Comparison of ENCODE assay signal across 30 mouse cellular contexts in the genomic region with DNA sequence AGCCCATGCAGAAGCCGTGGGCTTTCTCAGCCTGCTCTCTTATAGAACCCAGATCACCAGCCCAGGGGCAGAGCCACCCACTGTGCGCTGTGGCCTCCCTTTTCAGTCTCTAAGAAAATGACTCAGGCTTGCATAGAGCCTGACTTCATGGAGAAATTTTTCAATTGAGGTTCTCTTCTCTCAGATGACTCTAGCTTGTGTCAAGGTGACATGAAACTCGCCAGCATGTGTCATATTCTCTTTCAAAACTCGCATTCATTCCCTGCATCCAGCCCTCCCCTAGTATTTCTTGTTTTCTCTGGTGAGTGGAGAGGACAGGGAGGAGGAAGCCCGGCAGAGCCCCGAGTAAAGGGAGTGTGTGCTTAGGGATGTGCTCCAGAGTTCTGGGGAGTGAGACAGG. TPM values are rescaled to one million over a fixed set of nuclear protein-coding genes. Genes with fewer than 3 reads are reported as not detected.
DNase-seq lines count a peak whose midpoint lies in the region; ATAC-seq and TF ChIP-seq lines count a peak whose summit lies in the region.
"Had no signal": no experiment of that assay in that cellular context is flagged by ENCODE, and none has a peak within 500 bp of the region (broad histone marks: within the 10 kb centered on the region; RNA-seq: fewer than 3 reads in every experiment).

No protein-coding gene starts in this region.

- H3K27ac ChIP-seq in gastrocnemius, adult 2 months: peak overlapping the region; percentile 62
- H3K27ac ChIP-seq in midbrain, embryonic 11.5 days (ENCODE audit: low read depth, low read length): no peak overlapping the region
- H3K27ac ChIP-seq in midbrain, embryonic 16.5 days (ENCODE audit: low read length): no peak overlapping the region
- H3K27ac ChIP-seq in limb, embryonic 10.5 days: no peak overlapping the region
- H3K27ac ChIP-seq: embryonic facial prominence, embryonic 12.5 days; kidney, postnatal 0 days; limb, embryonic 15.5 days; liver, embryonic 13.5 days; macrophage; neural tube, embryonic 15.5 days had no signal

- H3K36me3 ChIP-seq in midbrain, embryonic 11.5 days (ENCODE audit: control insufficient read depth, insufficient read depth, low read length): no peaks in the 10 kb centered on the region
- no peaks in the 10 kb centered on the region for H3K36me3 ChIP-seq in midbrain, embryonic 16.5 days (ENCODE audit: control insufficient read depth, insufficient read depth, low read length)
- no peaks in the 10 kb centered on the region for H3K36me3 ChIP-seq in limb, embryonic 10.5 days
- H3K36me3 ChIP-seq: embryonic facial prominence, embryonic 12.5 days; limb, embryonic 15.5 days; liver, embryonic 13.5 days; neural tube, embryonic 15.5 days had no signal

- 65% methylated on average over 6 of the region's 6 CpGs for WGBS in midbrain, embryonic 11.5 days
- WGBS in midbrain, embryonic 16.5 days: 61% methylated on average over 6 of the region's 6 CpGs
- WGBS in limb, embryonic 10.5 days: 76% methylated on average over 6 of the region's 6 CpGs

- H3K9me3 ChIP-seq in midbrain, embryonic 11.5 days (ENCODE audit: control insufficient read depth, low read length): no peaks in the 10 kb centered on the region
- no peaks in the 10 kb centered on the region for H3K9me3 ChIP-seq in midbrain, embryonic 16.5 days (replicated peaks; ENCODE audit: control insufficient read depth, low read length, poor library complexity, severe bottlenecking)
- H3K9me3 ChIP-seq in limb, embryonic 10.5 days (replicated peaks): no peaks in the 10 kb centered on the region
- H3K9me3 ChIP-seq: embryonic facial prominence, embryonic 12.5 days; limb, embryonic 15.5 days; liver, embryonic 13.5 days; neural tube, embryonic 15.5 days had no signal

- no peak for ATAC-seq in midbrain, embryonic 11.5 days (ENCODE audit: low FRiP score)
- ATAC-seq in midbrain, embryonic 16.5 days: no peak
- ATAC-seq: activated CD4-positive, CD25-positive, alpha-beta regulatory T cell, adult 4 months; CD4-positive, CD25-positive, alpha-beta regulatory T cell, adult 4 months; forebrain, embryonic 14.5 days; hindbrain, embryonic 16.5 days; lung, postnatal 0 days had no signal

- no peaks in the 10 kb centered on the region for H3K4me1 ChIP-seq in midbrain, embryonic 11.5 days (ENCODE audit: control insufficient read depth, insufficient read depth, low read length)
- no peaks in the 10 kb centered on the region; the same call in none of the 2 replicates for H3K4me1 ChIP-seq in midbrain, embryonic 16.5 days (ENCODE audit: control insufficient read depth, insufficient read depth, low read length)
- no peaks in the 10 kb centered on the region for H3K4me1 ChIP-seq in limb, embryonic 10.5 days
- H3K4me1 ChIP-seq: liver, embryonic 13.5 days had no signal

- intact Hi-C loops in gastrocnemius, adult 2 months (cut with DNase I): no loop called here

- H3K4me3 ChIP-seq in gastrocnemius, adult 2 months: no peak overlapping the region
- no peak overlapping the region for H3K4me3 ChIP-seq in midbrain, embryonic 11.5 days (ENCODE audit: low read depth, low read length)
- no peak overlapping the region for H3K4me3 ChIP-seq in midbrain, embryonic 16.5 days (ENCODE audit: low read depth, low read length)
- no peak overlapping the region for H3K4me3 ChIP-seq in limb, embryonic 10.5 days
- H3K4me3 ChIP-seq: embryonic facial prominence, embryonic 12.5 days; limb, embryonic 15.5 days; liver, embryonic 13.5 days; neural tube, embryonic 15.5 days had no signal

- TF ChIP-seq CTCF in gastrocnemius, adult 2 months (IDR thresholded peaks at IDR 0.05): no peak

- H3K27me3 ChIP-seq in midbrain, embryonic 11.5 days (ENCODE audit: control insufficient read depth, insufficient read depth, low read length): no peaks in the 10 kb centered on the region
- no peaks in the 10 kb centered on the region for H3K27me3 ChIP-seq in midbrain, embryonic 16.5 days (ENCODE audit: control insufficient read depth, insufficient read depth, low read depth, low read length)
- H3K27me3 ChIP-seq in limb, embryonic 10.5 days (ENCODE audit: low read depth, poor library complexity, severe bottlenecking): no peaks in the 10 kb centered on the region
- H3K27me3 ChIP-seq: embryonic facial prominence, embryonic 12.5 days; limb, embryonic 15.5 days; liver, embryonic 13.5 days; neural tube, embryonic 15.5 days had no signal

- H3K9ac ChIP-seq in midbrain, embryonic 11.5 days (ENCODE audit: low read length): no peak overlapping the region
- no peak overlapping the region for H3K9ac ChIP-seq in midbrain, embryonic 16.5 days (ENCODE audit: low read depth, low read length)
- H3K9ac ChIP-seq: embryonic facial prominence, embryonic 12.5 days; limb, embryonic 15.5 days; liver, embryonic 13.5 days; neural tube, embryonic 15.5 days had no signal

- DNase-seq in gastrocnemius, adult 2 months: no peak
- DNase-seq in gastrocnemius, adult 8-10 months (ENCODE audit: low spot score in 2 of 2): no peak
- DNase-seq in midbrain, embryonic 11.5 days (ENCODE audit: low spot score, missing footprints): peak; percentile 77
- peak; percentile 16 for DNase-seq in adrenal gland, postnatal 25 days
- DNase-seq in limb, embryonic 10.5 days (ENCODE audit: low spot score): no peak
- no peak for DNase-seq in heart, adult 8-10 months (ENCODE audit: low spot score)
- DNase-seq: cerebellum, adult 11 months; cerebellum, adult 9-11 months; embryo, embryonic 11 days; gastrocnemius, postnatal 25 days; heart, adult 11 months; kidney, adult 18-20 months; left cerebral cortex, postnatal 4 days; liver, embryonic 13.5 days; lung, adult 18-20 months; midbrain, embryonic 14.5 days; right cerebral cortex, postnatal 25 days; thymus, adult 2 months; thymus, postnatal 36 days had no signal

- H3K4me2 ChIP-seq in midbrain, embryonic 11.5 days: no peak overlapping the region
- no peak overlapping the region for H3K4me2 ChIP-seq in midbrain, embryonic 16.5 days (ENCODE audit: low read length)
- H3K4me2 ChIP-seq: embryonic facial prominence, embryonic 12.5 days; limb, embryonic 15.5 days; liver, embryonic 13.5 days; neural tube, embryonic 15.5 days had no signal

RNA-seq across cellular contexts. Expression of a gene that starts 52.4 kb away (rescaled TPM):
- total RNA-seq in gastrocnemius, adult 2 months (2021): 1 to 10 TPM; 6.6 to 7.6 TPM
- total RNA-seq in gastrocnemius, adult 8-10 months (2022): 1 to 10 TPM; 5.7 to 9.6 (median 8.3) TPM
- 6.9 and 7.2 TPM in 2 replicates for polyA plus RNA-seq in midbrain, embryonic 11.5 days (2014; fragmentation: Nextera tagmentation; extraction: Ambion mirVana)
- polyA plus RNA-seq in midbrain, embryonic 16.5 days (2015; fragmentation: Nextera tagmentation; extraction: Ambion mirVana): 10.9 and 11.3 TPM in 2 replicates
- 43.3 and 52.8 TPM in 2 replicates for total RNA-seq in adrenal gland, postnatal 25 days (2021)
- polyA plus RNA-seq in limb, embryonic 10.5 days (2016; fragmentation: Nextera tagmentation; extraction: Ambion mirVana): 3.4 and 4.2 TPM in 2 replicates
- total RNA-seq in heart, adult 8-10 months (2022): 10 to 100 TPM; 17.5 to 24.0 (median 21.3) TPM
- polyA plus RNA-seq: activated CD4-positive, CD25-positive, alpha-beta regulatory T cell, adult 4 months; CD4-positive, CD25-positive, alpha-beta regulatory T cell, adult 4 months had no signal

Comparison
In these comparisons a context has a peak if more than half of its experiments do, and no peak if none do; other contexts are left out.
1. DNase-seq: peak in midbrain, embryonic 11.5 days (single experiment) and adrenal gland, postnatal 25 days (single experiment); none in gastrocnemius, adult 2 months (single experiment), gastrocnemius, adult 8-10 months (0 of 2), limb, embryonic 10.5 days (single experiment) and heart, adult 8-10 months (single experiment).